Mouse (Mus musculus) liver, postnatal 0 days (tissue): ENCODE results near the gene Cux2. TPM values are rescaled to one million over a fixed set of nuclear protein-coding genes. Genes with fewer than 3 reads are reported as not detected.

Experiments used
- ATAC-seq: fragments of 200-750 bp; cut with Nextera tagmentation; 2 replicates; pipeline ENCODE4 v1.8.0; 2017; ENCODE audit warnings: mild to moderate bottlenecking, moderate library complexity
- DNase-seq: peaks from one replicate; pipeline ENCODE4 v3.0.0-alpha.2; 2016
- H3K27ac ChIP-seq: fragments of 300-500 bp; sonication (generic); 2 replicates; pipeline ENCODE4 v1.5.1; 2014; ENCODE audit warnings: antibody characterized with exemption, moderate library complexity, mild to moderate bottlenecking, low read depth
- H3K27me3 ChIP-seq: fragments of 300-500 bp; sonication (generic); 2 replicates; pipeline ENCODE4 v1.6.1; 2014; ENCODE audit warnings: low read length, control low read depth, mixed read lengths; ENCODE audit not compliant: insufficient read depth
- H3K36me3 ChIP-seq: fragments of 300-500 bp; sonication (generic); replicated peaks from 2 replicates; pipeline ENCODE4 v1.6.1; 2014; ENCODE audit warnings: mild to moderate bottlenecking, control low read depth, low read length, moderate library complexity, mixed read lengths; ENCODE audit not compliant: insufficient read depth
- H3K4me1 ChIP-seq: fragments of 300-500 bp; sonication (generic); 2 replicates; pipeline ENCODE4 v1.6.1; 2014; ENCODE audit warnings: antibody characterized with exemption, mild to moderate bottlenecking, control low read depth; ENCODE audit not compliant: insufficient read depth
- H3K4me2 ChIP-seq: fragments of 300-500 bp; sonication (generic); 2 replicates; pipeline ENCODE4 v1.6.1; 2014; ENCODE audit warnings: low read depth, mild to moderate bottlenecking, low read length, moderate library complexity, mixed read lengths
- H3K4me3 ChIP-seq: fragments of 300-500 bp; sonication (generic); 2 replicates; pipeline ENCODE4 v1.5.1; 2014; ENCODE audit warnings: low read depth, low read length
- H3K9ac ChIP-seq: fragments of 300-500 bp; sonication (generic); replicated peaks from 2 replicates; pipeline ENCODE4 v1.6.1; 2014; ENCODE audit warnings: mild to moderate bottlenecking, moderate library complexity
- H3K9me3 ChIP-seq: fragments of 300-500 bp; sonication (generic); 2 replicates; pipeline ENCODE4 v1.6.1; 2016; ENCODE audit warnings: mild to moderate bottlenecking, control low read depth, low read length, mixed read lengths
- CTCF ChIP-seq: sonication (generic); IDR thresholded peaks from 2 replicates; pipeline ENCODE4 v1.5.1; 2016; ENCODE audit warnings: antibody characterized with exemption, low read depth
- EP300 ChIP-seq: IDR thresholded peaks from 2 replicates; pipeline ENCODE4 v1.6.1; 2016; ENCODE audit warnings: antibody characterized with exemption, low read depth, mild to moderate bottlenecking
- WGBS: fragments of 180-500 bp; shearing (Covaris S2); extraction: QIAGEN DNeasy Blood & Tissue Kit; methylation state at CpG from one replicate; pipeline ENCODE4 v1.1.7; 2014; ENCODE audit not compliant: insufficient replicate concordance; 5-methylcytosine and 5-hydroxymethylcytosine counted together
- polyA plus RNA-seq: library from polyadenylated mRNA; unstranded; fragments of >200 nt; fragmentation: Nextera tagmentation; extraction: Ambion mirVana; gene quantifications from 2 replicates; pipeline ENCODE4 v1.2.1, GENCODE M21; 2015

Gene Cux2
- polyA plus RNA-seq, 1 experiment from 2014 or later = 3.5 TPM

GRCm38 (mm10) chr5:122019288-122019687, 30.6 kb downstream of the Cux2 start:
- H3K36me3 ChIP-seq = no peaks in the 10 kb centered on the region
- peaks cover 4% of the 10 kb centered on the region for H3K9me3 ChIP-seq
- peak overlapping the region; percentile 58 for H3K4me2 ChIP-seq
- peak; percentile 74 for DNase-seq
- H3K4me3 ChIP-seq = peak overlapping the region; percentile 50
- H3K27me3 ChIP-seq = no peaks in the 10 kb centered on the region
- TF ChIP-seq CTCF (no peak), EP300 (no peak)
- peaks cover under 1% of the 10 kb centered on the region; the same call in 1 of the 2 replicates for H3K4me1 ChIP-seq
- ATAC-seq = peak; percentile 86
- 72% methylated on average over 17 of the region's 17 CpGs for WGBS
- H3K27ac ChIP-seq = peak overlapping the region; percentile 79
- H3K9ac ChIP-seq = peak overlapping the region; percentile 58

- H3K36me3 ChIP-seq = no peaks in the 10 kb centered on the region
- no peaks in the 10 kb centered on the region for H3K4me1 ChIP-seq
- H3K4me2 ChIP-seq = peak overlapping the region; percentile 58
- H3K9ac ChIP-seq = peak overlapping the region; percentile 42; the same call in 1 of the 2 replicates
- ATAC-seq = no peak
- H3K27me3 ChIP-seq = no peaks in the 10 kb centered on the region
- H3K27ac ChIP-seq = peak overlapping the region; percentile 79
- TF ChIP-seq EP300 (no peak), CTCF (no peak)
- peaks cover 3% of the 10 kb centered on the region; the same call in 1 of the 2 replicates for H3K9me3 ChIP-seq
- peak overlapping the region; percentile 50 for H3K4me3 ChIP-seq
- 76% methylated on average over 9 of the region's 9 CpGs for WGBS
- DNase-seq = no peak
These were observed 32.1 kb downstream of the Cux2 start for GRCm38 (mm10) chr5:122017778-122018177.

- no peaks in the 10 kb centered on the region for H3K36me3 ChIP-seq
- peak overlapping the region; percentile 50 for H3K4me3 ChIP-seq
- TF ChIP-seq EP300 (no peak), CTCF (no peak)
- H3K9ac ChIP-seq = no peak overlapping the region
- WGBS = 50% methylated on average over 13 of the region's 13 CpGs
- peak overlapping the region; percentile 79 for H3K27ac ChIP-seq
- no peaks in the 10 kb centered on the region for H3K9me3 ChIP-seq
- no peaks in the 10 kb centered on the region for H3K4me1 ChIP-seq
- H3K27me3 ChIP-seq = no peaks in the 10 kb centered on the region
- peak; percentile 60 for DNase-seq
- peak overlapping the region; percentile 58 for H3K4me2 ChIP-seq
- peak; percentile 53 for ATAC-seq
These were observed 32.6 kb downstream of the Cux2 start for GRCm38 (mm10) chr5:122017269-122017668.

GRCm38 (mm10) chr5:122016744-122017143, 33.2 kb downstream of the Cux2 start:
- Histone ChIP-seq H3K4me3 (peak overlapping the region; percentile 50), H3K4me2 (peak overlapping the region; percentile 58), H3K9ac (no peak overlapping the region), H3K36me3 (no peaks in the 10 kb centered on the region), H3K4me1 (no peaks in the 10 kb centered on the region), H3K27me3 (no peaks in the 10 kb centered on the region), H3K27ac (peak overlapping the region; percentile 79; the same call in 1 of the 2 replicates), H3K9me3 (no peaks in the 10 kb centered on the region)
- DNase-seq = no peak
- TF ChIP-seq EP300 = 0 out of 2 replicates have a peak, but pooled peaks have one; percentile 12
- no peak for TF ChIP-seq CTCF
- ATAC-seq = peak; percentile 46; the same call in 1 of the 2 replicates
- WGBS = 55% methylated on average over 6 of the region's 6 CpGs

GRCm38 (mm10) chr5:122015149-122015548, 34.8 kb downstream of the Cux2 start:
- Histone ChIP-seq H3K4me2 (no peak overlapping the region), H3K4me3 (no peak overlapping the region), H3K27ac (no peak overlapping the region), H3K9me3 (no peaks in the 10 kb centered on the region), H3K36me3 (no peaks in the 10 kb centered on the region), H3K27me3 (no peaks in the 10 kb centered on the region), H3K9ac (no peak overlapping the region), H3K4me1 (no peaks in the 10 kb centered on the region)
- DNase-seq (no peak), ATAC-seq (no peak)
- WGBS = 77% methylated on average over 17 of the region's 17 CpGs
- TF ChIP-seq EP300 (no peak), CTCF (no peak)

- Histone ChIP-seq H3K27me3 (no peaks in the 10 kb centered on the region), H3K36me3 (no peaks in the 10 kb centered on the region), H3K4me3 (no peak overlapping the region), H3K9ac (no peak overlapping the region), H3K4me1 (no peaks in the 10 kb centered on the region), H3K4me2 (no peak overlapping the region), H3K27ac (no peak overlapping the region), H3K9me3 (no peaks in the 10 kb centered on the region)
- TF ChIP-seq EP300 = no peak
- no peak for TF ChIP-seq CTCF
- DNase-seq (no peak), ATAC-seq (no peak)
- WGBS = 69% methylated on average over 8 of the region's 8 CpGs
These were observed 35.2 kb downstream of the Cux2 start for GRCm38 (mm10) chr5:122014671-122015070.
